Mouse (Mus musculus): ENCODE results near the gene Slc38a7. TPM values are rescaled to one million over a fixed set of nuclear protein-coding genes. Genes with fewer than 3 reads are reported as not detected.
"Not testable (repeated sequence)": the region's sequence is repeated elsewhere in the genome, so short reads cannot be mapped to it uniquely, and the experiment has no call there.

The Slc38a7 gene
- total RNA-seq, 2 experiments from 2014 or later = 6.7 to 6.8 TPM

GRCm38 (mm10) chr8:95799117-95799516 lies 54.2 kb downstream of the Slc38a7 start:
- no peak for TF ChIP-seq CTCF (IDR thresholded peaks at IDR 0.05)
- DNase-seq = no peak
- Histone ChIP-seq H3K27ac (no peak overlapping the region), H3K4me3 (no peak overlapping the region)
- intact Hi-C loops (cut with DNase I) = no loop called here

- intact Hi-C loops (cut with DNase I); DNase-seq; H3K27ac ChIP-seq; H3K4me3 ChIP-seq: not testable (repeated sequence)
These were observed 57.8 kb downstream of the Slc38a7 start for GRCm38 (mm10) chr8:95795333-95796061.

Other genes with a start within 250 kb of the Slc38a7 start
- gene Gins3, start 220.1 kb downstream of the Slc38a7 start, total RNA-seq (2021) = under 1 TPM; 0.41 to 0.64 TPM
- gene Ndrg4, start 176.6 kb downstream of the Slc38a7 start, total RNA-seq (2021) = 1 to 10 TPM; 2.4 to 4.0 TPM
- gene Setd6, start 137.7 kb downstream of the Slc38a7 start, total RNA-seq (2021) = 10 to 100 TPM; 10.7 to 13.3 TPM
- 10 to 100 TPM; 66.3 to 71.1 TPM for gene Cnot1, start 46.1 kb downstream of the Slc38a7 start, total RNA-seq (2021)
- gene Sap18b, start 28.2 kb downstream of the Slc38a7 start, total RNA-seq (2021) = 10 to 100 TPM; 77.5 to 78.4 TPM
- 100 to 1,000 TPM; 342 to 564 TPM for gene Got2, start 35.0 kb upstream of the Slc38a7 start, total RNA-seq (2021)